Mouse (Mus musculus) hindbrain, embryonic 16.5 days (tissue): ENCODE data around the gene Syne1. TPM values are rescaled to one million over a fixed set of nuclear protein-coding genes. Genes with fewer than 3 reads are reported as not detected.
"Not testable (repeated sequence)": the region's sequence is repeated elsewhere in the genome, so short reads cannot be mapped to it uniquely, and the experiment has no call there.

Experiments
- ATAC-seq: fragments of 200-750 bp; cut with Nextera tagmentation; 2 replicates; pipeline ENCODE4 v1.8.0; 2017; ENCODE audit warnings: moderate TSS enrichment, moderate library complexity
- H3K27ac ChIP-seq: fragments of 300-500 bp; sonication (generic); 2 replicates; pipeline ENCODE4 v1.5.1; 2014; ENCODE audit warnings: low read depth, mild to moderate bottlenecking, control low read depth, low read length, moderate library complexity
- H3K27me3 ChIP-seq: fragments of 300-500 bp; sonication (generic); replicated peaks from 2 replicates; pipeline ENCODE4 v1.6.1; 2014; ENCODE audit warnings: low read length; ENCODE audit not compliant: control insufficient read depth, insufficient read depth
- H3K36me3 ChIP-seq: fragments of 300-500 bp; sonication (generic); 2 replicates; pipeline ENCODE4 v1.6.1; 2014; ENCODE audit warnings: mild to moderate bottlenecking, low read length, moderate library complexity, mixed read lengths; ENCODE audit not compliant: control insufficient read depth, insufficient read depth
- H3K4me1 ChIP-seq: fragments of 300-500 bp; sonication (generic); 2 replicates; pipeline ENCODE4 v1.6.1; 2014; ENCODE audit warnings: low read depth, low read length; ENCODE audit not compliant: control insufficient read depth, insufficient read depth
- H3K4me2 ChIP-seq: fragments of 300-500 bp; sonication (generic); 2 replicates; pipeline ENCODE4 v1.6.1; 2014; ENCODE audit warnings: mild to moderate bottlenecking, low read length, control low read depth, moderate library complexity
- H3K4me3 ChIP-seq: fragments of 300-500 bp; sonication (generic); 2 replicates; pipeline ENCODE4 v1.5.1; 2014; ENCODE audit warnings: mild to moderate bottlenecking, low read length, control low read depth, moderate library complexity
- H3K9ac ChIP-seq: fragments of 300-500 bp; sonication (generic); 2 replicates; pipeline ENCODE4 v1.6.1; 2014; ENCODE audit warnings: low read depth, mild to moderate bottlenecking, control low read depth, low read length, moderate library complexity
- H3K9me3 ChIP-seq: fragments of 300-500 bp; sonication (generic); 2 replicates; pipeline ENCODE4 v1.6.1; 2014; ENCODE audit warnings: mild to moderate bottlenecking, low read length, moderate library complexity; ENCODE audit not compliant: control insufficient read depth
- WGBS: fragments of 180-500 bp; shearing (Covaris S2); extraction: QIAGEN DNeasy Blood & Tissue Kit; methylation state at CpG from one replicate; pipeline ENCODE4 v1.1.7; 2014; 5-methylcytosine and 5-hydroxymethylcytosine counted together
- polyA plus RNA-seq: library from polyadenylated mRNA; unstranded; fragments of >200 nt; fragmentation: Nextera tagmentation; extraction: Ambion mirVana; gene quantifications from 2 replicates; pipeline ENCODE4 v1.2.1, GENCODE M21; 2015

Syne1 gene
- polyA plus RNA-seq, 1 experiment from 2014 or later, result 18.7 TPM

DNA sequence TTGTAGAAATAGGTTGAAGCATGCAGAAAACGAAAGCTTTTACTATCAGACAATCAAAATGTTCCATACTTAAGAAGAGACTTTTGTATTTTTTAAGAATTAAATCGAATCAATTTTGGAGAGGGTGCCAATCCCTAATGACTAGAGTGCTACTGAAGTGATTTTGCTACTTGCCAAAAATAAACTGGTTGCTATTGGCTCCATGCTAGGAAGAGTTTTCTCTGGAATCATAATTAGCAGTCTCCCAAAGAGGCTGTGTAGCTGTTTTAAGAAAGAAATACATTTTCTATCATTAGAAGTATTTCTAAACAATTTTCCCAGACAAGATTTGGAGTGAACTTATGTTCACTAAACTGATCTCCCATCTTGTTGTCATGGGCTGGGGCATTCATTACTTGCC, 43.8 kb downstream of the Syne1 start:
- Histone ChIP-seq H3K9me3 (no peaks in the 10 kb centered on the region), H3K27me3 (no peaks in the 10 kb centered on the region), H3K4me2 (no peak overlapping the region), H3K9ac (no peak overlapping the region), H3K4me1 (no peaks in the 10 kb centered on the region), H3K27ac (no peak overlapping the region), H3K4me3 (no peak overlapping the region), H3K36me3 (no peaks in the 10 kb centered on the region)
- no peak for ATAC-seq
- 72% methylated on average over 2 of the region's 2 CpGs for WGBS

DNA sequence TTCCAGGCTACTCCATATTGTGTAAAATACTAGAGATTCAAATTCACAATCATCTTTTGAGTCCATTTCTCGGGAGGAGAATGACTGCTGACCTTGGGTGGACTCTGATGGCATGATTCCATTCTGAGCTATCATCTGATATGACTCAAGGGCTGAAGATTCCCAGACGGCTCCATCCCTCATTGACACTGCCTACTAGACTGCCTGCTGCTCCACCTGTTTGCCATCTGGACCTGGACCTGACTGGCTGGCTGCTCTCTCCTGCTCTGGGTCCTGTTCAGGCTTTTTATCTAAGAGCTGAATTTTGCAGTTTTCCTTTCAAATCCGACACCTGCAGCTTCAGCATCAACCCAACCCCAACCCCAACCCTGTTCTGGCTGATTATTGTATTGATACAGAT, 46.5 kb downstream of the Syne1 start:
- H3K9ac ChIP-seq, result no peak overlapping the region
- 75% methylated on average over 3 of the region's 3 CpGs for WGBS
- H3K4me3 ChIP-seq, result no peak overlapping the region
- no peak for ATAC-seq
- no peaks in the 10 kb centered on the region for H3K4me1 ChIP-seq
- H3K4me2 ChIP-seq, result no peak overlapping the region
- no peaks in the 10 kb centered on the region for H3K9me3 ChIP-seq
- no peaks in the 10 kb centered on the region for H3K27me3 ChIP-seq
- no peaks in the 10 kb centered on the region for H3K36me3 ChIP-seq
- H3K27ac ChIP-seq, result no peak overlapping the region

- no peak for ATAC-seq
Observed at GRCm38 (mm10) chr10:5503909-5504308, 47.4 kb downstream of the Syne1 start.

GRCm38 (mm10) chr10:5499684-5500369, 51.5 kb downstream of the Syne1 start:
- peak; percentile 52; the same call in 1 of the 2 replicates for ATAC-seq
- not testable (repeated sequence) for H3K4me2 ChIP-seq, H3K27ac ChIP-seq

More at GRCm38 (mm10) chr10:5503909-5504308, 47.4 kb downstream of the Syne1 start:
- no peak overlapping the region for H3K4me3 ChIP-seq
- no peaks in the 10 kb centered on the region for H3K9me3 ChIP-seq
- WGBS, result 87% methylated on average over 3 of the region's 3 CpGs
- H3K36me3 ChIP-seq, result no peaks in the 10 kb centered on the region
- no peak overlapping the region for H3K9ac ChIP-seq
- no peaks in the 10 kb centered on the region for H3K4me1 ChIP-seq
- H3K4me2 ChIP-seq, result no peak overlapping the region
- H3K27ac ChIP-seq, result no peak overlapping the region
- no peaks in the 10 kb centered on the region for H3K27me3 ChIP-seq

GRCm38 (mm10) chr10:5497859-5498258, 53.4 kb downstream of the Syne1 start:
- Histone ChIP-seq H3K4me2 (no peak overlapping the region), H3K4me3 (no peak overlapping the region), H3K9ac (no peak overlapping the region), H3K36me3 (no peaks in the 10 kb centered on the region), H3K27ac (no peak overlapping the region), H3K9me3 (no peaks in the 10 kb centered on the region), H3K27me3 (no peaks in the 10 kb centered on the region), H3K4me1 (no peaks in the 10 kb centered on the region)
- 80% methylated on average over 2 of the region's 2 CpGs for WGBS
- no peak for ATAC-seq

More at GRCm38 (mm10) chr10:5499684-5500369, 51.5 kb downstream of the Syne1 start:
- not testable (repeated sequence) for H3K4me3 ChIP-seq, H3K9ac ChIP-seq, H3K4me1 ChIP-seq, H3K9me3 ChIP-seq, H3K27me3 ChIP-seq, H3K36me3 ChIP-seq
- 82% methylated on average over 6 of the region's 6 CpGs for WGBS

DNA sequence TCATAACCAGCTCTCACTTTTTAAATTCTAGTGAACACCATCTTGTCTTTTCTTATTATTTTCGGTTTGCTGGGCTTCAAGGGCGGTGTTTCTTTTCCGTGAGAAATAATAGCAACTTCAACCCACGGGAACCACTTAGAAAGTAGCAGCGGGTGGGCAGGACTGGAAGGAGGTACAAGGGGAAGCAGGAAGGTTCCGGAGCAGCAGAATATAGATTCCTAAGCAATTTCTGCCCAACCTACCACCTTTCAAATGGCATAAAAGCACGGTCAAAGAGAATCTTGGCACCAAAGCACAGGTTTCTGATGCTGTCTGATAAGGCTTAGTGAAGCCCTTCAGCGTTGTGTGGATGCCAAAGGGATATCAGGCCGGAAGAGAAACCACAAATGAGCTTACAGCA, 60.2 kb downstream of the Syne1 start:
- Histone ChIP-seq H3K27ac (no peak overlapping the region), H3K4me3 (no peak overlapping the region), H3K27me3 (no peaks in the 10 kb centered on the region), H3K4me1 (0 out of 2 replicates have a peak, but pooled peaks cover 2% of the 10 kb centered on the region), H3K9me3 (no peaks in the 10 kb centered on the region), H3K4me2 (no peak overlapping the region), H3K9ac (no peak overlapping the region), H3K36me3 (no peaks in the 10 kb centered on the region)
- 87% methylated on average over 9 of the region's 9 CpGs for WGBS
- ATAC-seq, result no peak

- Histone ChIP-seq H3K9ac (no peak overlapping the region), H3K4me1 (0 out of 2 replicates have a peak, but pooled peaks cover 2% of the 10 kb centered on the region), H3K4me3 (no peak overlapping the region), H3K27me3 (no peaks in the 10 kb centered on the region), H3K27ac (no peak overlapping the region), H3K9me3 (no peaks in the 10 kb centered on the region), H3K36me3 (no peaks in the 10 kb centered on the region), H3K4me2 (no peak overlapping the region)
- 63% methylated on average over 6 of the region's 6 CpGs for WGBS
- ATAC-seq, result no peak
Observed at GRCm38 (mm10) chr10:5490029-5490428, 61.3 kb downstream of the Syne1 start.

DNA sequence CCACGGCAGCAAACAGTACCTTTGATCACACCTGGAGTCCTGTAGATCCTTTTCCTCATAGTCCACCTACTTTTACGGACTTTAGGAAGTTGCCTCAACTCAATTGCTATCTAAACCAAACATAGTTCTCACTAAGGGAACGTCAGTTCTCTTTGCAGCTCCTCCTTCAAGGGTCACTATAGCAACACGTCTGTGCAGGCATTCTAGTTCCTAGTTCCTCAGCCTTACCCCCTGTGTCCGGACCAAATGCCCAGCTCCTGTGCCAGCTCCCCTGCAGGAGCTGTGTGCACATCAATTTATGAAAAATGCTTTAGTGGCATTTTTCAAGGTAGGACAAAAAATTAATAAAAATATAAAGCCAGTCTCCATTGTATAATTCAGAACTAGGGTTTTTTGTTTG, 63.2 kb downstream of the Syne1 start:
- Histone ChIP-seq H3K4me3 (no peak overlapping the region), H3K4me1 (0 out of 2 replicates have a peak, but pooled peaks cover 2% of the 10 kb centered on the region), H3K9me3 (no peaks in the 10 kb centered on the region), H3K27ac (no peak overlapping the region), H3K27me3 (no peaks in the 10 kb centered on the region), H3K9ac (no peak overlapping the region), H3K4me2 (no peak overlapping the region), H3K36me3 (no peaks in the 10 kb centered on the region)
- 45% methylated on average over 5 of the region's 5 CpGs for WGBS
- peak; percentile 77; the same call in 1 of the 2 replicates for ATAC-seq

GRCm38 (mm10) chr10:5480552-5481550, 70.4 kb downstream of the Syne1 start:
- no peak for ATAC-seq
- Histone ChIP-seq H3K4me3 (no peak overlapping the region), H3K4me2 (no peak overlapping the region), H3K27me3 (no peaks in the 10 kb centered on the region), H3K27ac (no peak overlapping the region), H3K9ac (no peak overlapping the region), H3K36me3 (no peaks in the 10 kb centered on the region), H3K4me1 (no peaks in the 10 kb centered on the region), H3K9me3 (no peaks in the 10 kb centered on the region)
- 80% methylated on average over 9 of the region's 9 CpGs for WGBS
